Mouse (Mus musculus): ENCODE measurements around the gene Ephb2.

Ephb2 gene

DNA sequence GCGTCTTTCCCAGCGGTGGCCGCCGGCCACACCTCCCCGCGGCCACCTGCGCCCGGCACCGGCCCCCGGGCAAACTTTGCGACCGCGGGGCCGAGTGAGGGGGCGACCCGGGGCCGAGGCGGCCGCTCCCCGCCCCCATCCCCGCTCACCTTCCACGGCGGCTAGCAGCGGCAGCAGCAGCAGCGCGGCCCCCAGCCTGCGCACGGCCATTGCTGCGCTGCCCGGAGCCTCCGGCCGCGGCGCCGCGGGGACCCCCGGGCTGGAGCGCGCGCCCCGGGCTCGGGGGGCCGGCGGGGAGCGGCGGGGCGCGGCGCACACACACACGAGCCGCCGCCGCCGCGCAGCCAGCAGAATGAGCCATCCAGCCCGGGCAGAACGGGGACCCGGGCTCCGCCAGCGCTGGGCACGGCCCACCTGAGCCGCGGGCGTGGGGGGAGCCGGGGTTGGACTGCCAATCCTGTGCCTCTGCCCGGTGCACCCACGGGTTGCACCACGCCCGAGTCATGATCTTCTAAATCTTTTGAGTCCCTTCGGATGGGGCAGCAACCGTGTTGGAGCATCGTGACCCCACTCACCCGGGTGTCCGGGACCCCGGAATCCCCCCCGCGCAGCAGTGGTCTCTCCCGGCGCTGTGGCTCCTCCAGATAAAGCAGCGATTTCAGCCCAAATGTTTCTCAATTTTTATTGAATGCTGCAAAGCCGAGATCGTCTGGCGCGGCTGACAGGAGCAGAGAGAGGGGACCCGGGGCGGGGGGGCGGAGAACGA lies at the start of gene Ephb2:
TSS of gene Ephb2 (minus strand) at position 368 of the 766 bp plus-strand sequence.
- DNase-seq (ENCODE audit: extremely low spot score, low spot score): peak; percentile 91

DNA sequence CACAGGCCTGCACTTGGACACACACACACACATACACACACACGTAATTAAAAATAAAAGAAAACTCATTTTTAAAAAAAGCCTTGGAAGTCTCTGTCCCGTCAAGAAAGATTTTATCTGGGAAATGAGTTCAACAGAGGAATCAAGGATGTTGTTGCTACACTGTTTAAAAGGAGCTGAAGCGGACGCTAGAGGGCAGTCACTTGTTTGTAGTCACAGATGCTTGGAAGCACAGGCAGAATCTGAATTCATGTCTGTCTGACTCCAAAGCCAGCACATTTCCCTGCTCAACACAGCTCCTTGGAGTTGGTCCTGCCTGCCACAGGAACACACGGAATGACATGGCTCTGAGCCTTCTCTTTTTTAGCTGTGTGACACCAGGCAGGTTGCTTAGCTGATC lies 42.8 kb upstream of the Ephb2 start:
- no peak for DNase-seq (ENCODE audit: extremely low spot score, low spot score)

DNA sequence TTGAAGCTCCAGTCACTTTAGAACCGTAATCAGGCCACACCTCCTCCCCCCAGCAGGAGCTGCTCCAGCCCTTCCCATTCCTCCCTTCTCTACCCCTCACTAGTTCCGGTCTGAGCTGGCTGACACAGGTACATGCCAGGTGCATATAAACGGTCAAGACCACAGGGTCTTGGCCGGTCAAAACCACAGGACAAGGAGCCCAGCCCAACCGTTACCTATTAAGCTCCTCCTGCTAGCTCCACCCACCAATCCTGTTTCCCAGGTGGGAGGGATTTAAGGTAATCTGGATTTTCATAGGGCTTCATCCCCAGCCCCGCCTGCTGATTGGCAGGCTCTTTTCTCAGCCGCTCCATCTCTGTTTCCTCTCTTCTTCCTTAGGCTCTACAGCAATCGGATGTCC lies 42.4 kb upstream of the Ephb2 start:
- no peak for DNase-seq (ENCODE audit: extremely low spot score, low spot score)

DNA sequence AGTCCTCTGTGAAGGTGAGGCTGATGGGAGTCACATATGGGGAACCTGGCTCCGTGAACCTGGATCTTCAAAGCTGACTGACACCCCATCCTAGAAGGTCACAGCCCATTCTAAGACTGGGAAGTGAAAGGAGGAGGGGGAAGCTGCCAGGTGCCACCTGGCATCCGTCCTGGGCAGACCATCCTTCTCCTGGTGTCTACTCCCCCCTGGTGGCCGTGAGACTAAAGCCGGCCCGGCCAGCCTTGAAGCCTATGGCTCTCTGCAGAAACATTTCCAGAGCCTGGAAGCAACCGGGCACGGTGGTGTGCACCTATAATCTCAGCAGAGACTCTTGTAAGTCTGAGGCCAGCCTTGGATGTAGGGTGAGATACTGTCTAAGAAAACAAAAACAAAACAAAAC lies 41.2 kb upstream of the Ephb2 start:
- peak; percentile 57 for DNase-seq (ENCODE audit: extremely low spot score, low spot score)

DNA sequence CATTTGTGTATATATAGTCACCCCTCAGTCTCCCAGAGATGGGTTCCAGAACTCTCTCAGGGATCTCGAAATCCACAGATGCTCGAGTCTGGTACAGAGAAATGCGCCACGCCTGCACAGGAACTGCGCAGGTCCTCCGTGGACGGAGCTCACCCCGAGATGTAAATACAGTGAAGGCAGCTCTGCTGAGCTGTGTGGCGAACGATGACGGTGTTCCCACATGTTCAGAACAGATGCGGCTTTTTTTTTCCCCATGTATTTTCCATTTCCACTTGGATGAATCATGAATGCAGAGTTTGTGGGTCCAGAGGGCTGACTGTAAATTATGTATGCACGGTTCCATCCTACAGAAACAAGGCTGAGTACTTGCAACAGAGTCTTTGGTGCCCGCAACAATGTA lies 39.2 kb upstream of the Ephb2 start:
- no peak for DNase-seq (ENCODE audit: extremely low spot score, low spot score)

DNA sequence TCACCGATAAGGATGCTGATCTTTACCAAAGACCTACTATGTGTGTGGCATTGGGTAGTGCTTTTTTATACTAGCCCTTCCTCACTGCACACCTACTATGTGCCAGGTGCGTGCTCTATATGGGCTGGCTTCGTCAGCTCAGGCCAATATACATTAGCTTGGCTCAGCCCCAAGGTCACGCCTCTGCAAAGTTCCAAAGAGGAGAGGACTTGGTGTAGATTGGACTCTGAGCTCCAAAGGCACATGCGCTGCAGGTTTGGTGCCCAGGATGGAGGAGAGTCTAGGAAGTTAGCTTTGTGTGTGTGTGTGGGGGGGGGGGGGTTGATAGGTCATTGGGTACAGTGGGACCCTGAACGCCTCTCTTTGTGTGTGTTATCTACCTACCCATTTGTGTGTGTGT lies 32.6 kb upstream of the Ephb2 start:
- no peak for DNase-seq (ENCODE audit: extremely low spot score, low spot score)

DNA sequence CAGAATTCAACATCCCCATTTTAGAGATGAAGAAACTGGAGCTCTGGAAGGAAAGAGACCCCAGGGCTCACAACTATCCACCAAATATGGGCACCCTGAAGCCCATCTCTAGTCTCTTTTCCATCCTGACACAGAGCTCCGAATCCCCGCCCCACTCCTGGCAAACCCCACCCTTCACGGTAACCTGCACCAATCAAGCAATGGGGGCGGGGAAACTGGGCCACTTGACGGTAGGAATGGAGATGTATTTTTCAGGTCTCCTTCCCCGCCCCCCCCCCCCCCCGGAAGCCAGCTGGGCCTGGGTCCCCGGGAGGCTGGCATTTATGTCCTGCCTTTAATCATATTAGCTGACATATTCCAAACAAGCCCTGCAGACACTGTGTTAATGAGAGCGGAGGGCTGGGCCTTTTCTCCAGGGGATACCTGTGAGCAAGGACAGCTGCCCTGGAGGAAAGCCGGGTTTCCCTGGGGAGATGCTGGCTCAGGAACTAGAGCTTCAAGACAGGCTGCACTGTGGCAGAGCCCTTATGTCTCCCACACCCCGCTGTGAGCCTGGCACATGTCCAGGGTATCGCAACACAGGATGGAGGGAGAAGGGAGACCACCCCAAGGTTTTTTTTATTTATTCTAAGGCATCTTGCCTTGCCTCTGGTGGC lies 32.0 kb upstream of the Ephb2 start:
- DNase-seq (ENCODE audit: extremely low spot score, low spot score): peak; percentile 35

DNA sequence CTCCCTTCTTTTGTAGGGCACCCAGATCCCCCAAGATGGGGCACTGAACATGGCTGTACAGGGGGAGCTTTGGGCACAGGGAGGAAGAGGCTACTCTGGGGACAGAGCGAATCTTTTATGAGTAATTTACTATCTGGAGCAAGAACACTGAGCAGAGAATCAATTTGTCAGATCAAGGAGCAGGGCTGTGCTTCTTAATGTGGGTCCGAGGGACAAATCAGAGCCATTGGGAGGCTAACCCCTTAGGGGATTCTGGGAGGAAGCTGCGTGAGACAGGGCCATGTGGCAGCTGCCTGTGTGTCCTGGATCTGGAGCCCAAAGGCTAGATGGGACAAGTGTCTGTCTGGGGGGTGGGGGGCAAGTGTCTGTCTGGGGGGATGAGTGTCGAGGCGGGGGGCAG lies 29.7 kb upstream of the Ephb2 start:
- DNase-seq (ENCODE audit: extremely low spot score, low spot score): no peak

DNA sequence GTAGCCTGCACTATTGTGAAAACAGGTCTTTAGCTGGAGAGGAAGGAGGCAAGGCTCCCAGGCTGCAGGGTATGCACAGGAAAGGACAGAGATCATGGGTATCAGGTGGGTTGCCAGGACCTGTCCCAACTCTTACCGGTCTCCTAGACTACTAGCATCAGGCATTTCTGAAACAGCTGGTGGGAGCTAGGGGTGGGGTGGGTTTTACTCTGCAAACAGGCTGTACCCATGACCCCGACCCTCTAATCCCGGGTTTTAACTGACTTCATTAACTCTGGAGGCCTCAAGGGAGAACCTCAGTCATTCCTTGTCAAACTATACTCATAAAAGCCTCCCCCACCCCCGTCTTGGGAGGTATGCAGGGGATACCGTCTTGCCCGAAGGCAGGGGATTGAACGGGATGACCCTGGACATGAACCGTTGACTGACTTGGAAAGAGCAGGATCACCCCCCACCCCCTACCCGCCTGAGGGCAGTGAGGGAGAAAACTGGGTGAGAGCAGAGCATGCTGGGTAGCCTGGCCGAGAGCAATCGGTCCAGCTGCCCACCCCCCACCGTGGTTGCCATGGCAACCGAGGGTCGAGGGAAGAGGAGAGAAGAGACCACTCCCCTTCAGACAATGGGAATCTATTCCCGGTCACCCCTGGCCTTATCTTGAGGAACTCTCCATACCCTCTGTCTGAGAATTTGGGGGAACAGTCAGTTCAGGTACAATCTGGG lies 29.1 kb upstream of the Ephb2 start:
- DNase-seq (ENCODE audit: extremely low spot score, low spot score): peak; percentile 87

DNA sequence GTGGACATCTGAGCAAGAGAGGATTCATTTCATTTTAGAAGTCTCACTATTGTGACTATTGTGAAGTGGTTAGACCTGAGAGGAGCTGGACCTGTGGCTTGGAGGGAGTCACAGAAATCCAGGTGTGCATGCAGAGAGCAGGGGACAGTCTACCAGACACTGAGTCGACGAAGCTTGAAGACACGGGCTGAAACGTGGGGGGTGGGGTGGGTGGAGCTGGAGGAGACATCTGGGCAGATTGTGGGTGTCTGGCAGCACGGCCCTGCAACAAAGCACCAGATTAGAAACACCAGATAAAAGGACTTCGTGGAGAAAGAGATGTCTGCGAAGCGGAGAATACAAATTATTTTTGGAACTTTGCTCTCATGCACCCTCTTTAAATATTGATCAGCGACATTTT lies 27.7 kb upstream of the Ephb2 start:
- no peak for DNase-seq (ENCODE audit: extremely low spot score, low spot score)

DNA sequence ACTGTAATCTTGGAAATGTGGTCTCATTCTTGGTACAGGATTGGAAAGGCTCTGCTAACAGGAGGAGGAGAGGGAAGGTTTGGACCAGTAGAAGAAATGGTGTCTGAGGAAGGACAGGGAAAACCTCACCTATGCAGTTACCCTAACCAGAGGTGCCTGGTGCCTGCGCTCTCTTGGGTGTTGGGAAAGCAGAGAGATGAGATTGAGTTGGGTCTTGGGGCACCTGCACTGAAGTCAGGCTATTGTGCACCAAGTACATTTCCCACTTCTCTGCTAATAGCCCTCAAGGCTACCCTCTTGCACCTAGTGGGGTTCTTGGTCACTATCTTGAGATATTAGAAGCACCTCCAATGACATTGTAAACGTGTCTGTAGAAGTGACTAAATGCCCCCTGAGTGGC lies 26.6 kb upstream of the Ephb2 start:
- no peak for DNase-seq (ENCODE audit: extremely low spot score, low spot score)

DNA sequence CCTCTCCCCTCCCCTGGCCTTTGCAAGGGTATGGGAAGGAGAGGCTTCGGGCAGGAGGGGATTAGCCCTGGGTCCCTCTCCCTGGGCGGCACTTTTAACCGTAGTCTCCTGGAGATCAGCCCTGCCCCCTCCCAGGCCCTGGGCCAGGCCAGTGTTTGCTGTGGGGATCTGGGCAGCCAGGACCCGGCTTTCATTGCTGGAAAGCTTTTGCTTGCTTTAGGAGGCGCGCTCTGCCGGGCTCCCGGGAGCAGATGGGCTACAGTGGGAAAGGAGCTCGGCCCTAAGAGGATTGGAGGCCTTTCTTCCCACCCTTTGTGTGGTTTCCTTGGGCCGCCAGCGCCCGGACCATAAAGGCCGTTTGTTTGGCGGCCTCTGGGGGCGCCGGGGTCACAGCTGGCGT lies 26.0 kb upstream of the Ephb2 start:
- peak; percentile 55 for DNase-seq (ENCODE audit: extremely low spot score, low spot score)

DNA sequence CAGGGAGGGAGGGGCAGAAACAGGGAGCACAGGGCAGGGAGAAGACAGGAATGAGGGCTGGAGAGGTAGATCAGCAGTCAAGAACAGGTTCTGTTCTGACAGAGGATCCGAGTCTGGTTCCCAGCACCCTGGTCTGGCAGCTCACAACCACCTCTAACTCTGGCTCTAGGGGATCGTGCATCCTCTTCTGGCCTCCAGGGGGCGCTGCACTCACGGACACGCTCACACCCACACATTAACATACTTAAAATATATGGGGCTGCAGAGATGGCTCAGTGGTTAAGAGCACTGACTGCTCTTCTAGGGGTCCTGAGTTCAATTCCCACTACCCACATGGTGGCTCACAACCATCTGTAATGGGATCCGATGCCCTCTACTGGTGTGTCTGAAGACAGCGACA lies 24.2 kb upstream of the Ephb2 start:
- no peak for DNase-seq (ENCODE audit: extremely low spot score, low spot score)

DNA sequence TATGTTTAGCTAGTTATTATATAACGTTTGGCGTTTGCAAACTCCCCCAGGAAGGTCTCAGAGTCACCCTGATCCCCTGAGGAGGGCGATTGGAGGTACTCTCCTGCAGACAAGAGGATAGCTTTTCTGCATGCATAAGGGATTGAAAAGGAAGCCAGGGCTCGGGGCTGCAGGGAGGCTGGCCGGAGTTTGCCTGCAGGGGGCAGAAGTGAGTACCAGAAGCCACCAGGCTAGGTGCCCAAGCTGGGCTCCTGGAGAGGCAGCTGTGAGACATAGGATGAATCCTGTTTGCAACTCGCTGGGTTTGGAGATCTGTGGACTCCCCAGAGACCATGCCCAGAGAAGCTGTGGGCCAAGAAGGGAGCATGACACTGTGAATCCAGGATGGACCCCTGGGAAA lies 19.3 kb upstream of the Ephb2 start:
- DNase-seq (ENCODE audit: extremely low spot score, low spot score): peak; percentile 51

DNA sequence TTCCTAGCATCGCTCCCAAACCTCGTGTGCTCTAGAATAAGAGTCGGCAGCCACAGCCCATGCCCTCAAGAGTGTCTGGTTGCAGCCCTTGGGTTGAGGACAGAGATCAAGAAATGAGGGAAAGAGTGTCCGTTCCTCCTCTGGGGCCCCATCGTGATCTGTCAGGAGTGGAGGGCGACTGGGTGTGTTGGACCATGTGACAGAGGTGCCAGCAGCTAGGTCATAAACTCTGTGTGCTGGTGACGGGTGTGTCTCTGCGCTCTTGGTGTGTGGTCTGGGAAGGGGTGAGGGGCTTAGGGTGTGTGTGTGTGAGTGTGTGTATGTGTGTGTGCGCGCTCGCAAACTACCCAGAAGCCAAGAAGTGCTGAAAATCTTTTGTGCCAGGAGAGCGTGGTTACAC lies 17.2 kb upstream of the Ephb2 start:
- DNase-seq (ENCODE audit: extremely low spot score, low spot score): no peak

DNA sequence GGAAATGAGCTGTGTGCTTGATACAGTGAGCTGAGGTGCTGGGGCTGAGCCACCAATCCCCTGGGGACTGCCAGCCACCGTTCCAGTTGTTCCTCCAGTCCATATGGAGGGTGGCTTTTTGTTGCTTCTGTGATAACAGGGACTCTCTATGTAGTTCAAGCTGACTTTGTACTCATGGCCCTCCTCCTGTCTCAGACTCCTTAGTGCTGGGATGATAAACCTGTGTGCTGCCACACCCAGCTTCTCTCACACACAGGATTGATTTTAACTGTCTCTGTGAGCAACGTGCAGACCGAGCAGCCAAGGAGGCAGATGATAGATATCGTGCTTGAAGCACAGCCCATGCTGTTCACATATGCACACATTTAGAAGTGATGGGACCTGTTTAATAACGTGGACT lies 16.3 kb upstream of the Ephb2 start:
- no peak for DNase-seq (ENCODE audit: extremely low spot score, low spot score)

DNA sequence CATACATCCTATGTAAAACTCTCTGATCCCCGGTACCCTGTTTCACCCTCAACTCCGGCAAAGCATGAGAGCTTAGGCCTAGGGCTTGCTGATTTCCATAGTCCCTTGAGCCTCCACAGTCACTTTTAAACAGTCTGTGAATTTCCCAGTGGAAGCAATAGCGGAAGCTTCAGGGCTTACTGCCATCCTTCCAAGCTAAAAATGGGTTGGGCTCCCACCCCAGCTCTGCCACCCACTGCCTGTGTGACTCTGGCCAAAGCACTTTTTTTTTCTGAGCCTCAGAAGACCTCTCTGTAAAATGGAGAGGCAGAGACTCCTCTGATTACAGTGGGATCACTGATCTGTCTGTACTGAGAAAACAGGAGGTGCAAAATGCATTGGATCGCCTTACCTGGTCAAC lies 12.8 kb upstream of the Ephb2 start:
- DNase-seq (ENCODE audit: extremely low spot score, low spot score): no peak

DNA sequence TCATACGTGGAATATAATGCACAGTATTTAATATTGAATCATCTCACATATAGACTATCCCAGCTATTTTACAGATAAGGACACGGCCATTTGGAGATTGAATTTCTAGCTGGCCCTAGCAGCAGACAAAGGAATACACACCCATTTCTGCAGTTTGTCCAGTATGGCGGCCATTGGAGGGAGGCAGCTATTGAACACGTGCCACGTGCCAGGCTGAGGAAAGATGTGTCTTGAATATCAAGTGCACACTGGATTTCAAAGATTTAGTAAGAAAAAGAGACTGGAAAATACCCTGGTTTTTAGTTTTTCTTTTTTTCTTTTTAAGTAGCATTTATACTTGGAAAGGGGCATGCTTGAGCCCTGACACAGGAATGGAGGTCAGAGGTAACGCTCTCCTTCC lies 11.4 kb upstream of the Ephb2 start:
- DNase-seq (ENCODE audit: extremely low spot score, low spot score): no peak

DNA sequence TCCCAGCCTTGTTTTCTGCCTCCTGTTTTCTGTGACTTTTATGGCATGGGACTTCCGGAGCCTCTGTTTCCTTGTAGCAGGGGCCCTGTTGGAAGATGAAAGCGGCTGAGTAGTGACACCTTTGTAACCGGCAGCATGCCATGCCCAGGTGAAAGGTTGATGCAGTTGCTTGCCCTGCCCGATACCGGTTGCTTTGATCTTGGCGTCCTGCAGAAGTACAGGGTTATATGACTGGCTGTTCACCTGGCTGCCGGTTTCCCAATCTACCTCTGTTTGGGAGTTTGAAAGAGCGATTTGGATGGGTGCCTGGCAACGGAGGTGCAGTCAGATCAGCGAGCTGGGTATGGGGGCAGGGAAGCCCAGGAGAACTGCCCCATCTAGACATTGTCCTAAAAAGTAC lies 7.0 kb upstream of the Ephb2 start:
- DNase-seq (ENCODE audit: extremely low spot score, low spot score): no peak

DNA sequence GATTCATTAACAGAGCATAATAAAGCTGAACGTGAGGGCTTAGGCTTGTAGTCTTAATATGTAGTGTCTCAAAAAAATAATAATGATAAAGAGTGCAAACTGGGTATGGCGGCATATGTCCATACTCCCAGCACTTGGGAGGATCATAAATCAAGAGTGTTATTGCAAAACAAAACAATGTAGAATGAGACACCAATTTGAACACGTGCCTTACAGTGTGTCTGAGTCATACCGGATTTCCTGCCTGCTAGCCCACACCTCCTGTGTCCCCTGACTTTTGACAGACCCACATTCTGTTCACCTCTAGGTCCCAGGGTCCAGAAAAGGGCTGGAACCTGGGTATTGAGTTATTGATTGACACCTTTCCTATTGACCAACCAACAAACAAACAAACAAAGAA lies 6.2 kb upstream of the Ephb2 start:
- no peak for DNase-seq (ENCODE audit: extremely low spot score, low spot score)

DNA sequence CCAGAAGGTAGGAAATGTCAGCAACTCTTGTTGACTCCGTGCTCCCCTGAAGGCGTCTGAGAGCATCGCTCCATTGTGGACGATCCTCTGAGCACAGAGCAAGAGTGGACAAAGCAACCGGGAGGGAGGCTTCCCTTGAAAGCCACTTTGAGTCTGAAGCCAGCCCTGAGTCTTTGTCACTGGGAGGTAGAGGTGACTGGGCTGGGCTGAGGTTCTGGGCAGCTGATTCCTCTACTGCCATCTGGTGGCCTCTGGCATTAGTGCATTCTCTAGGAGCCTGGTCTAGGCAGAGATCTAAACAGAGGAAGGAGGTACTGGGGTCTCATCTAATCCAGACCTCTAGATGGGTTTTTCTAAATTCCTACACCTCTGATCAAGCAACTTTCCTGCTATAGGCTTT lies 5.3 kb upstream of the Ephb2 start:
- peak; percentile 88 for DNase-seq (ENCODE audit: extremely low spot score, low spot score)

DNA sequence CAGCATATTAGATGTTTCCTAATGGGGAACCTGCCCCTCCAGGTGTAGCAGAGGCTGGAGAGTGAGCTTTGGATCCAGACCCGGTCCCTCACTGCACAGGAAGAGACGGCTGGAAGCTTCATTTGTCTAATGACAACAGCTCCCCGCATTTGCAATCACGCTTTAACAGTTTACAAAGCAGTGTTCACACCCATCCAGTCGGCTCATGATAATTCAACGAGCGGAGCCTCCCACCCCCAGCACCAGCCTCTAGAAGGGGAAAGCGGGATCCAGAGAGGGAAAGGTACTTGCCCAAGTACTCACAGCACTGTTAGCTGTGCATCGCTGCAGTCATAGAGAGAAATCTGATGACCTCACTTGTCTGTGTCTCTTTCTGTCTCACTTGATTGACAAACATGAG lies 2.7 kb upstream of the Ephb2 start:
- DNase-seq (ENCODE audit: extremely low spot score, low spot score): no peak

DNA sequence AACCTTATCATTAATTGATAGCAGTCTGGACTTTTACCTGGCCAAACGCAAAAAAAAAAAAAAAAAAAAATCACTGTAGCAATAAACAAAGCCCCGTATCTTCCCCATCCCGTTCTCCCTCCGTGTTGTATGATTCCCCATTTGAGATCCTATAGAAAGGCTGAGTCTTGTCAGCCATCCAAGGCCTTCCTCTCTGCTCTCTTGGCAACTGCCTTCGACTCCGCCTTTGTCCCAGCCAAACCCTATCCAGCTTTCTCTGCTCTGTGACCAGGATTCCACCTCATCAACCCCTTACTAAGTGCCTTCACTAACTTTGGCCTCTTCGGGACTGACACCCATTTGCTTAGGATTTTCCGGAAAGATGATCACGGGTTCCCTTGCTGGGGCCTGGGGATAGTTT lies 2.2 kb upstream of the Ephb2 start:
- DNase-seq (ENCODE audit: extremely low spot score, low spot score): no peak

All from neural tube, embryonic 10.5 days (tissue).